Mouse (Mus musculus) MEL (cell line): ENCODE data around the gene Rap1b.

ENCODE experiments used
- EP300 ChIP-seq, 2 experiments: IDR thresholded peaks; 2 replicates each; pipeline ENCODE4 v1.6.1; 2011; ENCODE audit warnings: improper control_type of control experiment in 2 of 2, low read length in 2 of 2, low read depth in 1 of 2, mild to moderate bottlenecking in 1 of 2
- POLR2A ChIP-seq, 2 experiments: IDR thresholded peaks; 2 replicates each; pipeline ENCODE4 v1.6.1; 2011 to 2012; ENCODE audit warnings: low read length in 2 of 2, mild to moderate bottlenecking in 2 of 2, control low read depth in 1 of 2, improper control_type of control experiment in 1 of 2, low read depth in 1 of 2, moderate library complexity in 1 of 2; ENCODE audit not compliant: control insufficient read depth in 1 of 2, insufficient read depth in 1 of 2, poor library complexity in 1 of 2

DNA sequence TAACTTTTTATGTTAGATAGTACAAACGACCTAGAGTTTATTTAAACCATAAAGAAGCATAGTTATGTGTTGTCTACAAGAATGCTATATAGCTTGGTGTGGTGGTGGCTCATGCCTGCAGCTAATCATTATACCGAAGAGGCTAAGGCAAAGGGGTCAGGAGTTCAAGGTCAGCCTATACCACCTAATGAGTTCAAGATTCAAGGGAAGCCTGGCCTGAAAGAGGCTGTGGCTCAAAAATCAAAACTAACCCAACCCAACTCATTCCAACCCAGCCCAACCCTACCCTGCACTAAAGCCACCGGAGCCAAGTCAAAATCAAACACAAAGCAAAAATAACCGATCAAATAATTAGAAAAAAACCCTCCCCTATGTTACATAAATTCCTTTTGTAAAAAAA lies 49.4 kb upstream of the Rap1b start:
- TF ChIP-seq POLR2A (IDR thresholded peaks at IDR 0.05; ENCODE audit: control insufficient read depth in 1 of 2, insufficient read depth in 1 of 2, low read depth in 1 of 2, low read length in 2 of 2, poor library complexity in 1 of 2) (no peak), EP300 (IDR thresholded peaks at IDR 0.05; ENCODE audit: low read depth in 1 of 2, low read length in 2 of 2) (no peak)
